Mouse (Mus musculus): ENCODE measurements around the gene Psd4.

GRCm38 (mm10) chr2:24443256-24443790 is 75.9 kb downstream of the Psd4 start:
- TF ChIP-seq CTCF (IDR thresholded peaks at IDR 0.05; ENCODE audit: insufficient read depth, low read length), result no peak
- TF ChIP-seq POLR2A (IDR thresholded peaks at IDR 0.05; ENCODE audit: borderline replicate concordance, extremely low read depth, low read depth, low read length), result no peak
